Comparison of ENCODE assay signal across 11 mouse cellular contexts in genomic region chr12:76676477-76676876, GRCm38 (mm10). TPM values are rescaled to one million over a fixed set of nuclear protein-coding genes. Genes with fewer than 3 reads are reported as not detected.
DNase-seq lines count a peak whose midpoint lies in the region; ATAC-seq and TF ChIP-seq lines count a peak whose summit lies in the region.
"Had no signal": no experiment of that assay in that cellular context is flagged by ENCODE, and none has a peak within 500 bp of the region (broad histone marks: within the 10 kb centered on the region; RNA-seq: fewer than 3 reads in every experiment).

No protein-coding gene starts in this region.

- H3K9ac ChIP-seq in lung, embryonic 16.5 days (ENCODE audit: low read length) = no peak overlapping the region; the same call in 1 of the 2 replicates
- H3K9ac ChIP-seq in liver, embryonic 13.5 days = peak overlapping the region; percentile 78

- peak; percentile 60 for ATAC-seq in lung, embryonic 16.5 days (ENCODE audit: low read depth)
- no peak for ATAC-seq in liver, embryonic 13.5 days (ENCODE audit: low read depth)

- TF ChIP-seq CTCF in gastrocnemius, adult 2 months (IDR thresholded peaks at IDR 0.05) = no peak

- WGBS in lung, embryonic 16.5 days = 36% methylated on average over 22 of the region's 22 CpGs
- WGBS in embryonic facial prominence, embryonic 10.5 days = 87% methylated on average over 22 of the region's 22 CpGs
- WGBS in liver, embryonic 13.5 days (ENCODE audit: insufficient replicate concordance) = 68% methylated on average over 22 of the region's 22 CpGs

- H3K27me3 ChIP-seq in lung, embryonic 16.5 days (ENCODE audit: control insufficient read depth, insufficient read depth, low read depth, low read length) = no peaks in the 10 kb centered on the region
- 0 out of 2 replicates have a peak, but pooled peaks cover 5% of the 10 kb centered on the region for H3K27me3 ChIP-seq in embryonic facial prominence, embryonic 10.5 days (replicated peaks; ENCODE audit: low read depth, poor library complexity, severe bottlenecking)
- H3K27me3 ChIP-seq in liver, embryonic 13.5 days = no peaks in the 10 kb centered on the region
- H3K27me3 ChIP-seq: CH12.LX had no signal

- H3K36me3 ChIP-seq in lung, embryonic 16.5 days (ENCODE audit: control insufficient read depth, insufficient read depth, low read length) = no peaks in the 10 kb centered on the region
- H3K36me3 ChIP-seq in embryonic facial prominence, embryonic 10.5 days (replicated peaks) = no peaks in the 10 kb centered on the region
- peaks cover 52% of the 10 kb centered on the region for H3K36me3 ChIP-seq in liver, embryonic 13.5 days

- no peak overlapping the region for H3K27ac ChIP-seq in gastrocnemius, adult 2 months
- H3K27ac ChIP-seq in lung, embryonic 16.5 days (ENCODE audit: low read length) = no peak overlapping the region
- H3K27ac ChIP-seq in embryonic facial prominence, embryonic 10.5 days (replicated peaks) = peak overlapping the region; percentile 63; the same call in 1 of the 2 replicates
- H3K27ac ChIP-seq in liver, embryonic 13.5 days = peak overlapping the region; percentile 98

- H3K9me3 ChIP-seq in lung, embryonic 16.5 days (ENCODE audit: control insufficient read depth, low read length) = no peaks in the 10 kb centered on the region
- H3K9me3 ChIP-seq in embryonic facial prominence, embryonic 10.5 days = no peaks in the 10 kb centered on the region
- no peaks in the 10 kb centered on the region for H3K9me3 ChIP-seq in liver, embryonic 13.5 days (replicated peaks)

- DNase-seq in gastrocnemius, adult 2 months = peak; percentile 40
- DNase-seq in gastrocnemius, postnatal 4 days (ENCODE audit: low spot score in 2 of 2) = no peak
- DNase-seq in lung, postnatal 14 days = no peak
- DNase-seq in embryonic facial prominence, embryonic 10.5 days (ENCODE audit: low spot score) = no peak
- DNase-seq in liver, embryonic 13.5 days = no peak
- no peak for DNase-seq in retina, postnatal 1 day
- no peak for DNase-seq in Muller cell, postnatal 12 days (ENCODE audit: inconsistent ontology term)
- DNase-seq: kidney, postnatal 14 days; thymus, postnatal 36 days had no signal

- no peaks in the 10 kb centered on the region for H3K4me1 ChIP-seq in lung, embryonic 16.5 days (replicated peaks; ENCODE audit: control insufficient read depth, insufficient read depth, low read length)
- peaks cover 38% of the 10 kb centered on the region for H3K4me1 ChIP-seq in embryonic facial prominence, embryonic 10.5 days
- H3K4me1 ChIP-seq in liver, embryonic 13.5 days (replicated peaks) = peaks cover 98% of the 10 kb centered on the region

- intact Hi-C loops in gastrocnemius, adult 2 months (cut with DNase I) = no loop called here

- H3K4me2 ChIP-seq in lung, embryonic 16.5 days (ENCODE audit: low read depth, low read length) = peak overlapping the region; percentile 40; the same call in 1 of the 2 replicates
- H3K4me2 ChIP-seq in liver, embryonic 13.5 days = peak overlapping the region; percentile 72

- H3K4me3 ChIP-seq in gastrocnemius, adult 2 months = no peak overlapping the region
- peak overlapping the region; percentile 12; the same call in 1 of the 2 replicates for H3K4me3 ChIP-seq in lung, embryonic 16.5 days (ENCODE audit: low read length)
- no peak overlapping the region for H3K4me3 ChIP-seq in embryonic facial prominence, embryonic 10.5 days
- H3K4me3 ChIP-seq in liver, embryonic 13.5 days (replicated peaks) = peak overlapping the region; percentile 16

RNA-seq across cellular contexts. Expression of gene Sptb, which starts 33.9 kb away (rescaled TPM):
- 100 to 1,000 TPM; 141 to 172 TPM for total RNA-seq in gastrocnemius, adult 2 months (2021)
- 10 to 100 TPM; 92.3 to 97.7 TPM for total RNA-seq in gastrocnemius, postnatal 4 days (2021)
- polyA plus RNA-seq in lung, embryonic 16.5 days (2015; fragmentation: Nextera tagmentation; extraction: Ambion mirVana) = 1.3 and 1.8 TPM in 2 replicates
- polyA plus RNA-seq in embryonic facial prominence, embryonic 10.5 days (2016; fragmentation: Nextera tagmentation; extraction: Ambion mirVana) = 4.5 and 5.0 TPM in 2 replicates
- 39.7 and 53.3 TPM in 2 replicates for polyA plus RNA-seq in liver, embryonic 13.5 days (2015; fragmentation: Nextera tagmentation; extraction: Ambion mirVana)

Comparison
In these comparisons a context has a peak if more than half of its experiments do, and no peak if none do; other contexts are left out.
1. H3K27ac ChIP-seq: peak in embryonic facial prominence, embryonic 10.5 days (single experiment) and liver, embryonic 13.5 days (single experiment); none in gastrocnemius, adult 2 months (single experiment) and lung, embryonic 16.5 days (single experiment).
2. H3K4me3 ChIP-seq: peak in lung, embryonic 16.5 days (single experiment) and liver, embryonic 13.5 days (single experiment); none in gastrocnemius, adult 2 months (single experiment) and embryonic facial prominence, embryonic 10.5 days (single experiment).